Mouse (Mus musculus) brain, embryonic 14.5 days (tissue): ENCODE data around the gene Trcg1.

Experiments used
- CTCF ChIP-seq: fragments of 200-500 bp; IDR thresholded peaks from 2 replicates; pipeline ENCODE4 v1.5.1; 2012; ENCODE audit warnings: inconsistent platforms, mild to moderate bottlenecking, moderate library complexity, borderline replicate concordance; ENCODE audit not compliant: insufficient read depth, insufficient read length; ENCODE audit errors: extremely low read depth
- POLR2A ChIP-seq: fragments of 200-500 bp; IDR thresholded peaks from 2 replicates; pipeline ENCODE4 v1.6.1; 2012; ENCODE audit warnings: mild to moderate bottlenecking, inconsistent platforms, borderline replicate concordance; ENCODE audit not compliant: poor library complexity, insufficient read depth, insufficient read length, severe bottlenecking; ENCODE audit errors: extremely low read depth

DNA sequence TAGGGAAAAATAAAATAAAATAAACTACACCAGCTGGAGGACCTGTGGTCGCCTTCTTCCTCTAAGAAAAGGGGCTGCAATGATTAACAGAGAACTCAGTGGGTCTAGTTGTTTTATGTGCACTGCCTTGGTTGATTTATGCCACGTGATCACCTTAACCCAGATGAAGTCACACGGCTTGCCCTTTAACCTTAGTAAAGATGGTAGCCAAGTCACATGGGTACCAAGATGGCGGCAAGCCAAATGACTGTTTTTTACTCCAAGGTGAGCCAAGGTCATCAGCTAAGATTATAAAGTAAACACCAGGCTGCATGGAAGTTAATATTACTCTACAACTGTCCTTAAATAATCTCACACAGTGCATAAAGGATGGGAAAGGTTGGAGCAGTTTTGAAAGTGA is 6.6 kb upstream of the Trcg1 start:
- TF ChIP-seq CTCF, result no peak
- no peak for TF ChIP-seq POLR2A
